Mouse (Mus musculus) C2C12 (cell line): Measurements from ENCODE around the gene Vgll4.

ENCODE experiments used
- MYOD1 ChIP-seq: IDR thresholded peaks from one replicate; pipeline ENCODE4 v1.6.1; 2011; ENCODE audit warnings: low read depth; ENCODE audit not compliant: control insufficient read depth, insufficient read length
- USF1 ChIP-seq: IDR thresholded peaks from one replicate; pipeline ENCODE4 v1.6.1; 2011; ENCODE audit warnings: low read depth, mild to moderate bottlenecking, control low read depth, moderate library complexity

- no peak for TF ChIP-seq USF1
- no peak for TF ChIP-seq MYOD1
Observed at GRCm38 (mm10) chr6:114876546-114876945, 93.2 kb downstream of the Vgll4 start.
